Mouse (Mus musculus) CH12.LX (cell line): ENCODE data around the gene Corin. TPM values are rescaled to one million over a fixed set of nuclear protein-coding genes. Genes with fewer than 3 reads are reported as not detected.

ENCODE experiments used
- DNase-seq: peaks from one replicate; pipeline ENCODE4 v3.0.0-alpha.2; 2013; ENCODE audit errors: extremely low read depth
- H3K27ac ChIP-seq: 2 replicates; pipeline ENCODE4 v1.5.1; 2012; ENCODE audit warnings: low read depth, mild to moderate bottlenecking, control low read depth, moderate library complexity; ENCODE audit not compliant: insufficient read depth
- H3K27me3 ChIP-seq: replicated peaks from 2 replicates; pipeline ENCODE3; 2012; ENCODE audit warnings: inconsistent platforms
- H3K36me3 ChIP-seq, 2 experiments: replicated peaks in 1 of 2; 2 replicates each; pipeline versions ENCODE3 to v1.6.1; 2012; ENCODE audit warnings: inconsistent platforms in 1 of 2, low read length in 1 of 2, mild to moderate bottlenecking in 1 of 2, mixed read lengths in 1 of 2, moderate library complexity in 1 of 2; ENCODE audit not compliant: control insufficient read depth in 1 of 2, insufficient read depth in 1 of 2
- H3K4me1 ChIP-seq, 2 experiments: 2 replicates each; pipeline ENCODE4 v1.6.1; 2012; ENCODE audit warnings: inconsistent platforms in 1 of 2, moderate library complexity in 1 of 2; ENCODE audit not compliant: insufficient read depth in 2 of 2, control insufficient read depth in 1 of 2
- H3K4me2 ChIP-seq: 2 replicates; pipeline ENCODE4 v1.6.1; 2012; ENCODE audit warnings: low read depth, mild to moderate bottlenecking, control low read depth; ENCODE audit not compliant: poor library complexity, insufficient read depth, severe bottlenecking
- H3K4me3 ChIP-seq, 3 experiments: fragments of 150-350 bp in 1 of 3; sonication (generic) in 1 of 3; replicated peaks in 1 of 3; 2 replicates each; pipeline versions ENCODE3 to v1.5.1; 2011 to 2012; ENCODE audit warnings: low read depth in 2 of 3, low read length in 2 of 3, mild to moderate bottlenecking in 2 of 3, moderate library complexity in 2 of 3, control low read depth in 1 of 3, improper control_type of control experiment in 1 of 3, inconsistent platforms in 1 of 3, mixed read lengths in 1 of 3; ENCODE audit not compliant: poor library complexity in 1 of 3
- H3K79me2 ChIP-seq: replicated peaks from 2 replicates; pipeline ENCODE4 v1.6.1; 2012; ENCODE audit warnings: mild to moderate bottlenecking, moderate library complexity; ENCODE audit not compliant: control insufficient read depth, poor library complexity, insufficient read depth, severe bottlenecking; ENCODE audit errors: extremely low read depth
- H3K9ac ChIP-seq: 2 replicates; pipeline ENCODE4 v1.6.1; 2012; ENCODE audit warnings: low read depth, mild to moderate bottlenecking, control low read depth, moderate library complexity; ENCODE audit not compliant: insufficient read depth
- H3K9me3 ChIP-seq: replicated peaks from 2 replicates; pipeline ENCODE3; 2012; ENCODE audit warnings: low read length, inconsistent platforms, mixed read lengths
- CTCF ChIP-seq, 2 experiments: IDR thresholded peaks in 1 of 2; conservative IDR thresholded peaks in 1 of 2; 2 replicates each; pipeline ENCODE4 v1.5.1; 2011 to 2012; ENCODE audit warnings: low read depth in 2 of 2, low read length in 2 of 2, improper control_type of control experiment in 1 of 2, inconsistent platforms in 1 of 2, mild to moderate bottlenecking in 1 of 2, moderate library complexity in 1 of 2
- EP300 ChIP-seq: IDR thresholded peaks from 2 replicates; pipeline ENCODE4 v1.6.1; 2011; ENCODE audit warnings: low read length, improper control_type of control experiment
- ETS1 ChIP-seq: conservative IDR thresholded peaks from 2 replicates; pipeline ENCODE4 v1.6.1; 2012; ENCODE audit warnings: low read depth, mild to moderate bottlenecking, inconsistent platforms, low read length, improper control_type of control experiment, moderate library complexity
- GABPA ChIP-seq: IDR thresholded peaks from 2 replicates; pipeline ENCODE4 v1.6.1; 2012; ENCODE audit warnings: low read depth, low read length, improper control_type of control experiment, inconsistent platforms; ENCODE audit not compliant: insufficient replicate concordance
- HCFC1 ChIP-seq: IDR thresholded peaks from 2 replicates; pipeline ENCODE4 v1.6.1; 2012; ENCODE audit warnings: low read depth, mild to moderate bottlenecking, inconsistent platforms, low read length, improper control_type of control experiment
- IRF4 ChIP-seq: IDR thresholded peaks from 2 replicates; pipeline ENCODE4 v1.6.1; 2014; ENCODE audit warnings: low read depth, mild to moderate bottlenecking, inconsistent platforms, low read length, improper control_type of control experiment
- JUND ChIP-seq: conservative IDR thresholded peaks from 2 replicates; pipeline ENCODE4 v1.6.1; 2011; ENCODE audit warnings: low read depth, low read length, improper control_type of control experiment
- KAT2A ChIP-seq: IDR thresholded peaks from 2 replicates; pipeline ENCODE4 v1.6.1; 2012; ENCODE audit warnings: low read length, improper control_type of control experiment, inconsistent platforms; ENCODE audit not compliant: insufficient replicate concordance
- MAFK ChIP-seq: IDR thresholded peaks from 2 replicates; pipeline ENCODE4 v1.6.1; 2011; ENCODE audit warnings: low read length, improper control_type of control experiment; ENCODE audit not compliant: insufficient replicate concordance
- MAZ ChIP-seq: IDR thresholded peaks from 2 replicates; pipeline ENCODE4 v1.6.1; 2012; ENCODE audit warnings: low read depth, mild to moderate bottlenecking, inconsistent platforms, low read length, improper control_type of control experiment, moderate library complexity
- MXI1 ChIP-seq: IDR thresholded peaks from 2 replicates; pipeline ENCODE4 v1.6.1; 2011; ENCODE audit warnings: mild to moderate bottlenecking, low read depth, low read length, improper control_type of control experiment
- NELFE ChIP-seq: IDR thresholded peaks from 2 replicates; pipeline ENCODE4 v1.6.1; 2011; ENCODE audit warnings: low read depth, low read length, improper control_type of control experiment
- NRF1 ChIP-seq: IDR thresholded peaks from 2 replicates; pipeline ENCODE4 v1.6.1; 2014; ENCODE audit warnings: low read depth, mild to moderate bottlenecking, inconsistent platforms, low read length, improper control_type of control experiment, moderate library complexity
- PAX5 ChIP-seq: IDR thresholded peaks from 2 replicates; pipeline ENCODE4 v1.6.1; 2012; ENCODE audit warnings: low read length, inconsistent platforms, mixed read lengths
- POLR2A ChIP-seq: IDR thresholded peaks from 2 replicates; pipeline ENCODE4 v1.6.1; 2011; ENCODE audit warnings: low read depth, mild to moderate bottlenecking, improper control_type of control experiment, low read length
- POLR2AphosphoS2 ChIP-seq: IDR thresholded peaks from 2 replicates; pipeline ENCODE4 v1.6.1; 2011; ENCODE audit warnings: low read depth, low read length, improper control_type of control experiment
- RAD21 ChIP-seq: IDR thresholded peaks from 2 replicates; pipeline ENCODE4 v1.6.1; 2011; ENCODE audit warnings: low read depth, mild to moderate bottlenecking, low read length, improper control_type of control experiment, moderate library complexity
- RCOR1 ChIP-seq: conservative IDR thresholded peaks from 2 replicates; pipeline ENCODE4 v1.6.1; 2012; ENCODE audit warnings: low read depth, mild to moderate bottlenecking, inconsistent platforms, low read length, improper control_type of control experiment
- SMC3 ChIP-seq: IDR thresholded peaks from 2 replicates; pipeline ENCODE4 v1.6.1; 2011; ENCODE audit warnings: low read depth, low read length, improper control_type of control experiment
- TBP ChIP-seq: conservative IDR thresholded peaks from 2 replicates; pipeline ENCODE4 v1.6.1; 2011; ENCODE audit warnings: low read depth, low read length, improper control_type of control experiment
- TCF12 ChIP-seq: IDR thresholded peaks from 2 replicates; pipeline ENCODE4 v1.6.1; 2014; ENCODE audit warnings: low read depth, mild to moderate bottlenecking, inconsistent platforms, low read length, improper control_type of control experiment
- UBTF ChIP-seq: IDR thresholded peaks from 2 replicates; pipeline ENCODE4 v1.6.1; 2012; ENCODE audit warnings: low read depth, mild to moderate bottlenecking, inconsistent platforms, low read length, improper control_type of control experiment, moderate library complexity
- USF1 ChIP-seq: IDR thresholded peaks from 2 replicates; pipeline ENCODE4 v1.6.1; 2014; ENCODE audit warnings: low read depth, mild to moderate bottlenecking, inconsistent platforms, low read length, improper control_type of control experiment
- USF2 ChIP-seq: conservative IDR thresholded peaks from 2 replicates; pipeline ENCODE4 v1.6.1; 2011; ENCODE audit warnings: low read depth, low read length, improper control_type of control experiment
- ZC3H11A ChIP-seq: IDR thresholded peaks from 2 replicates; pipeline ENCODE4 v1.6.1; 2012; ENCODE audit warnings: low read depth, mild to moderate bottlenecking, inconsistent platforms, low read length, improper control_type of control experiment
- ZMIZ1 ChIP-seq: IDR thresholded peaks from 2 replicates; pipeline ENCODE4 v1.6.1; 2012; ENCODE audit warnings: low read depth, mild to moderate bottlenecking, inconsistent platforms, low read length, improper control_type of control experiment
- ZNF384 ChIP-seq: IDR thresholded peaks from 2 replicates; pipeline ENCODE4 v1.6.1; 2012; ENCODE audit warnings: low read depth, low read length, improper control_type of control experiment, inconsistent platforms
- dilution Hi-C: fragments of 300-500 bp; cut with MboI; formaldehyde crosslinking; loops from 2 replicates; pipeline ENCODE4 v1.14.3; 2020; ENCODE audit warnings: low sequenced_read_pairs; ENCODE audit not compliant: extremely low pct_unique_long_range_greater_than_20kb, extremely low pct_ligation_motif_present
- in situ Hi-C: fragments of 300-500 bp; cut with MboI; formaldehyde crosslinking; loops from 3 replicates; pipeline ENCODE4 v1.14.3; 2019; ENCODE audit warnings: low sequenced_read_pairs, low pct_ligation_motif_present, low pct_unique_long_range_greater_than_20kb, mixed read lengths
- polyA plus RNA-seq: library from polyadenylated mRNA; unstranded; fragments of >175 nt; gene quantifications from 2 replicates; pipeline ENCODE4 v1.2.1, GENCODE M21; 2012; ENCODE audit warnings: low read depth; ENCODE audit not compliant: insufficient read length
- total RNA-seq, 2 experiments: library from RNA; depleted of rRNA; stranded (reverse); fragments of 300-350 nt in 1 of 2; fragments of >200 nt in 1 of 2; gene quantifications; 2 replicates each; pipeline ENCODE4 v1.2.3; 2012 to 2014

Gene Corin
- total and polyA plus RNA-seq, 3 experiments, result not detected

- dilution Hi-C loops, result no loop called here
- Histone ChIP-seq H3K36me3 (no peaks in the 10 kb centered on the region), H3K4me3 (no peak overlapping the region), H3K4me2 (no peak overlapping the region)
- DNase-seq, result peak; percentile 71
- TF ChIP-seq SMC3 (peak; percentile 78), ETS1 (no peak), JUND (peak; percentile 43; the same call in 1 of the 2 replicates), USF2 (no peak), TCF12 (no peak), PAX5 (no peak), IRF4 (0 out of 2 replicates have a peak, but pooled peaks have one; percentile 22), ZC3H11A (peak; percentile 46; the same call in 1 of the 2 replicates), RAD21 (peak; percentile 97), CTCF (conservative IDR thresholded peaks at IDR 0.05 in 1 of 2, IDR thresholded peaks at IDR 0.05 in 1 of 2; ENCODE audit: low read depth in 2 of 2, low read length in 2 of 2) (peak; percentile 42 to 90), MXI1 (no peak), RCOR1 (no peak), NELFE (peak; percentile 26; the same call in 1 of the 2 replicates), MAFK (no peak)
- TF ChIP-seq, all 38 proteins: peak for 7
- Histone ChIP-seq H3K79me2 (no peaks in the 10 kb centered on the region), H3K27me3 (no peaks in the 10 kb centered on the region), H3K9ac (no peak overlapping the region; the same call in 1 of the 2 replicates), H3K9me3 (no peaks in the 10 kb centered on the region), H3K27ac (no peak overlapping the region), H3K4me1 (peaks cover 0 to 5% of the 10 kb centered on the region in 2 experiments; a peak in 1 of 4 replicates)
- in situ Hi-C loops, result loop anchor here (25.0 kb wide), 1 partner anchor 262 kb away; no protein-coding TSS in a partner anchor
These were observed 154.1 kb downstream of the Corin start for GRCm38 (mm10) chr5:72350081-72350758.

- Histone ChIP-seq H3K4me1 (peaks cover 0 to 5% of the 10 kb centered on the region in 2 experiments; a peak in 1 of 4 replicates), H3K27me3 (no peaks in the 10 kb centered on the region), H3K79me2 (no peaks in the 10 kb centered on the region), H3K4me3 (no peak overlapping the region), H3K27ac (no peak overlapping the region), H3K9me3 (no peaks in the 10 kb centered on the region), H3K4me2 (no peak overlapping the region), H3K9ac (no peak overlapping the region), H3K36me3 (no peaks in the 10 kb centered on the region)
- in situ Hi-C loops, result loop anchor here (25.0 kb wide), 1 partner anchor 364 kb away; no protein-coding TSS in a partner anchor
- no peak for TF ChIP-seq ZMIZ1
- TF ChIP-seq HCFC1, result no peak
- TF ChIP-seq IRF4, result no peak
- no peak for TF ChIP-seq EP300
- no peak for TF ChIP-seq POLR2AphosphoS2
- no peak for TF ChIP-seq USF1
- TF ChIP-seq PAX5, result no peak
- TF ChIP-seq GABPA, result no peak
- TF ChIP-seq POLR2A, result no peak
- no peak for TF ChIP-seq TBP
- no peak for TF ChIP-seq ZNF384
- TF ChIP-seq MAZ, result no peak
- TF ChIP-seq NRF1, result no peak
- TF ChIP-seq KAT2A, result no peak
- TF ChIP-seq TCF12, result no peak
- no peak for TF ChIP-seq JUND
- TF ChIP-seq CTCF (conservative IDR thresholded peaks at IDR 0.05 in 1 of 2, IDR thresholded peaks at IDR 0.05 in 1 of 2; ENCODE audit: low read depth in 2 of 2, low read length in 2 of 2), result no peak
- TF ChIP-seq UBTF, result no peak
- DNase-seq, result no peak
- dilution Hi-C loops, result no loop called here
These were observed 155.7 kb downstream of the Corin start for GRCm38 (mm10) chr5:72348591-72348990.
